Mouse (Mus musculus) T-cell, adult 66 days (primary cell): ENCODE measurements around the gene Fez2. TPM values are rescaled to one million over a fixed set of nuclear protein-coding genes. Genes with fewer than 3 reads are reported as not detected.

Source experiments
- total RNA-seq, 2 experiments: library from RNA; stranded (reverse); gene quantifications; 3 replicates in 1 of 2; 4 replicates in 1 of 2; pipeline ENCODE4 v1.2.4; 2023

The Fez2 gene
- total RNA-seq: 10 to 100 TPM; 28.0 to 29.1 TPM

DNA sequence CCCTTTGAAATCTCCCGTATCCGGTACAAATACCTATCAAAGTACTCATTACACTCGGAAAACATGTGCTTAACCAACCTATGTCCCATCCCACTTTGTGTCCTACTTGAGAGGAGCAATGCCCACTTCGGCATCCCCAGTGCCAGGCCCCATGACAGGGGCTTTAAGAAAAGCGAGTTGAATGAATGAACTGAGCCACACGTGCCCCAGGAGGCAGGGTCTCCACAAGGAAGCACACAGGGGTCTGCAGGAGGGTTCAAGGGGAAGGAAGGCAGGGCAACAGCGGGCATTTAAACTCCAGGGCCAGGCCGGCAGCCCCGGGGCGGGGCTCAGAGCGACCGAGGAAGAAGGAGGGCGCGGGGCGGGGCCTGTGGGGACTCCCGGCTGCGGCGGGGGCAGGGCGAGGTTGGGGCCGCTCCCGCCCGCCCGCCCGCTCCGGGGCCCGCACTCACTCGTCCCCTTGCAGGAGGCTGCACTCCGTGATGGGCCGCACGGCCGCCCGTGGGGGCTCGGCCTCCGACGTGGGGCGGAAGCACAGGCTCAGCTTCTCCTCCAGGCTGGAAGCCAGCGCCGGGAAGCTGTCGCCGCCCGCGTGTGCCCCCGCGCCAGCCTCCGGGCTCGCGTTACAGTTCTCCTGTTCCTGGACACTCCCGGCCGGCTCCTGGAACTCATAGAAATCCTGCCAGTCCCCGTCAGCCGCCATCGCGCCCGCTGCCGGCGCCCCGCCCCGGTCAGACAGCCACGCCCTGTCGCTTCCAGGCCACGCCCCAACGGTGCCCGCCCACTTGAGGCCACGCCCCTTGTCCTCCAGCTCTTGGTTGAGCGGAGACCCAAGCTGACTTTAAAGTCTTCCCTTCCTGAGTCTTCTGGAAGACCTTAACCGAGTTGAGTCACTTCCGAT, at the start of gene Fez2:
Gene Fez2 (minus strand): TSS at position 772 of the 901 bp plus-strand sequence.

Other genes with a start within 250 kb of the Fez2 start
- 10 to 100 TPM; 66.6 to 72.8 TPM for gene Crim1, start 217.9 kb downstream of the Fez2 start, total RNA-seq
- not detected for gene Vit, start 89.9 kb upstream of the Fez2 start, total RNA-seq